Mouse (Mus musculus): ENCODE data around the gene Ubtf. TPM values are rescaled to one million over a fixed set of nuclear protein-coding genes. Genes with fewer than 3 reads are reported as not detected.

Ubtf gene
- polyA plus RNA-seq, 1 experiment from 2014 or later, result 98.8 TPM

GRCm38 (mm10) chr11:102297577-102298556, 21.7 kb downstream of the Ubtf start:
- Histone ChIP-seq H3K9me3 (replicated peaks) (no peaks in the 10 kb centered on the region), H3K27ac (peak overlapping the region; percentile 98), H3K9ac (peak overlapping the region; percentile 83), H3K36me3 (peaks cover 20% of the 10 kb centered on the region), H3K4me1 (peaks cover 43% of the 10 kb centered on the region), H3K4me3 (peak overlapping the region; percentile 91), H3K27me3 (replicated peaks) (no peaks in the 10 kb centered on the region), H3K4me2 (peak overlapping the region; percentile 98)
- 17% methylated on average over 27 of the region's 27 CpGs for WGBS (ENCODE audit: insufficient replicate concordance)
- ATAC-seq, result peak; percentile 36

- peak within 1 kb of the TSS; percentile 91 for H3K4me3 ChIP-seq
- under 1% methylated on average over 85 of the region's 125 CpGs for WGBS (ENCODE audit: insufficient replicate concordance)
Measured at GRCm38 (mm10) chr11:102296491-102297472, 22.8 kb downstream of the Ubtf start, which contains the start of gene Atxn7l3. Gene Atxn7l3 (minus strand): TSS chr11:102296631.

DNA sequence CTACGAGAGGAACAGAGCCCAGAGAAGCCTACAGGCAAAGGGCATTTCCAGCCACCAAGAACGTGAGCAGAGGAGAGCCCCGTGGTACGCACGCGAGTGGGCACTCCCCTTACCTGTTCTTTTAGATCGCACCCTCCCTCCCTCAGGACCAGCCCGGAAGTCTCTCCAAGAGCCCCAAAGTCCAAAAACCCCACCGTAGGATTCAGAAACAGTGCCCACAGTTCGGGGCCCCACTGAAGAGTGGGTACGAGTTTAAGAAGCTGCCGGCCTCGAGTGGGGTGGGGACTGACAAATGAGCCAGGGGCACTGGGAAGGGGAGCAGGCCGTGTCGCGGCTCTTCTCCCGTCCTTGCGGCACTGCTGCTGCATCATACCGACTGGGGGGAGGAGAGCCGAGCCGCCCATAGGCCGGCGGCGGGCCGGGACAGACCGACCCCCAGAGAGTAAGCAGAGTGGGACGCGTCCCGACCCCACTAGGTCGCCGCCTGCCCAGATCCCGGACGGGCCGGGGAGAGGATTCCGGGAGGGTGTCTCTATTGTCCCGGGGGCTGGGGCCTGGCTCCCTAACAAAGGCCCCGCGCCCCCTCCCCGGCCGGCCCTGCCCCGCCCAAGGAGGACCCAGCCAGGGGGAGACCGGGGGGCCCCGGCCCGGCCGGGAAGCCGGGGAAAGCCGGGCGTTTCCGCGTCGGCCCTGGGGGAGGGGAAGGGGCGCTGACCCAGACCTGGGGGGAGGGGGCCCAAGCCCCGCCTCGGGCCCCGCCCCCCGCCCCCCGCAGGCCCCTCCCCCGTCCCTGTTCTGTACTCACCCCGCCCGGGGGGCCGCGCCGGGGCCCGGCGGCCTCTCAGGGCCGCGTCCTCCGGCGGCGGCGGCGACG, 23.7 kb downstream of the Ubtf start:
- no peaks in the 10 kb centered on the region for H3K9me3 ChIP-seq (replicated peaks)
- peaks cover 41% of the 10 kb centered on the region for H3K36me3 ChIP-seq
- peak overlapping the region; percentile 91 for H3K4me3 ChIP-seq
- peaks cover 48% of the 10 kb centered on the region for H3K4me1 ChIP-seq
- H3K9ac ChIP-seq, result peak overlapping the region; percentile 94
- WGBS (ENCODE audit: insufficient replicate concordance), result 1% methylated on average over 52 of the region's 73 CpGs
- H3K27me3 ChIP-seq (replicated peaks), result no peaks in the 10 kb centered on the region
- H3K4me2 ChIP-seq, result peak overlapping the region; percentile 98
- ATAC-seq, result no peak
- peak overlapping the region; percentile 98 for H3K27ac ChIP-seq

More at GRCm38 (mm10) chr11:102296491-102297472, 22.8 kb downstream of the Ubtf start, which contains the start of gene Atxn7l3:
- H3K9me3 ChIP-seq (replicated peaks), result no peaks in the 10 kb centered on the region
- peak within 1 kb of the TSS; percentile 98 for H3K4me2 ChIP-seq
- peak within 1 kb of the TSS; percentile 98 for H3K27ac ChIP-seq
- H3K4me1 ChIP-seq, result peaks cover 43% of the 10 kb centered on the region
- peak within 1 kb of the TSS; percentile 94 for H3K9ac ChIP-seq
- H3K36me3 ChIP-seq, result peaks cover 31% of the 10 kb centered on the region
- H3K27me3 ChIP-seq (replicated peaks), result no peaks in the 10 kb centered on the region
- ATAC-seq, result peak; percentile 92

- Histone ChIP-seq H3K27ac (peak overlapping the region; percentile 98), H3K4me1 (peaks cover 56% of the 10 kb centered on the region), H3K27me3 (replicated peaks) (no peaks in the 10 kb centered on the region), H3K9ac (peak overlapping the region; percentile 94), H3K4me2 (peak overlapping the region; percentile 98), H3K9me3 (replicated peaks) (no peaks in the 10 kb centered on the region), H3K4me3 (peak overlapping the region; percentile 91), H3K36me3 (peaks cover 49% of the 10 kb centered on the region)
- 73% methylated on average over 12 of the region's 12 CpGs for WGBS (ENCODE audit: insufficient replicate concordance)
- ATAC-seq, result no peak
Measured at GRCm38 (mm10) chr11:102294887-102295597, 24.5 kb downstream of the Ubtf start.

DNA sequence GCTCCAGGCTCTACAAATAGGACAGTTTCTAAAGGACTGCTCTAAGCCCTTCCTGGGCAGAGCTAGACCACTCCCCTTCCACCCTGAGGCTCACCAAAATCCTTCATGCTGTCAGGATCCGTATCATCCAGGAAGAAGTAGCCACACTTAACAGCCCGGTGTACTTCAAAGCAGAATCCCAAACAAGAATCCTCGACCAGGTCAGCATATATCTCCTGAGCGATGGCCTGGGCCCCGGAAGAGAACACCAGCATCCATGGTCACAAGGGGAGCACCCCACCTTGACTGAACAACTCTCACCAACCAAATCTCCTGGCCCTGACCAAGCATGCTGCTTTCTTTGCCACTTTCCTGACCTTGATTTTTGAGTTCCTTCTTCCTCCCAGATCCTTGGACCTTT, 25.1 kb downstream of the Ubtf start:
- Histone ChIP-seq H3K4me1 (peaks cover 51% of the 10 kb centered on the region), H3K4me3 (peak overlapping the region; percentile 91; the same call in 1 of the 2 replicates), H3K9ac (peak overlapping the region; percentile 94; the same call in 1 of the 2 replicates), H3K27ac (peak overlapping the region; percentile 98), H3K36me3 (peaks cover 55% of the 10 kb centered on the region), H3K27me3 (replicated peaks) (no peaks in the 10 kb centered on the region), H3K4me2 (peak overlapping the region; percentile 98), H3K9me3 (replicated peaks) (no peaks in the 10 kb centered on the region)
- 74% methylated on average over 5 of the region's 5 CpGs for WGBS (ENCODE audit: insufficient replicate concordance)
- no peak for ATAC-seq

GRCm38 (mm10) chr11:102293971-102294370, 25.6 kb downstream of the Ubtf start:
- Histone ChIP-seq H3K4me3 (no peak overlapping the region), H3K4me2 (no peak overlapping the region), H3K27me3 (replicated peaks) (no peaks in the 10 kb centered on the region), H3K4me1 (peaks cover 52% of the 10 kb centered on the region), H3K27ac (no peak overlapping the region), H3K9me3 (replicated peaks) (no peaks in the 10 kb centered on the region), H3K36me3 (peaks cover 59% of the 10 kb centered on the region), H3K9ac (no peak overlapping the region)
- ATAC-seq, result no peak
- 92% methylated on average over 13 of the region's 13 CpGs for WGBS (ENCODE audit: insufficient replicate concordance)

DNA sequence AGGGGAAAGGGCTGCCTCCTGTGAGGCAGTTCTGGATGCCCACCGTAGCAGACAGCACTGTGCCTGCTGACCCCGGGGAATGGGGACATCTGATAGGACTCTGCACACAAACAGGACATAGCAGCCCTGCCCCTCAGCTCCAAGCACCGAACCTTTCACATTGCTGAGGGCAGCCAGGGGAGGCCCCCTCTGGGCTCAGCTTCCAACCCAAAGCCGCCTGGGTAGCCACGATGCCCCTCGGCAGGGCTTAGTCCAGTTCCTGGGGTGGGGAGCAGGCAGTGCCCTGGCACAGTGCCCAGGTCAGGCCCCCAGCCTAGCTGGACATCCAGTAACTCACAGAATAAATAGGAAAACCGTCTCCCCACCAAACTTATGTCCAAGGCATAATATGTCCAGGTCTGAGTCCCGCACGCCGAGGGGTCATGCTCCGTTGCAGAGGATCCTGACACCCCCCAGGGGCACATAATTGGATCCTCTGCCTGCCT, 28.4 kb downstream of the Ubtf start:
- Histone ChIP-seq H3K4me2 (no peak overlapping the region), H3K27me3 (replicated peaks) (no peaks in the 10 kb centered on the region), H3K9me3 (replicated peaks) (no peaks in the 10 kb centered on the region), H3K36me3 (peaks cover 79% of the 10 kb centered on the region), H3K4me1 (peaks cover 63% of the 10 kb centered on the region), H3K27ac (peak overlapping the region; percentile 2; the same call in 1 of the 2 replicates), H3K9ac (no peak overlapping the region), H3K4me3 (no peak overlapping the region)
- 85% methylated on average over 11 of the region's 11 CpGs for WGBS (ENCODE audit: insufficient replicate concordance)
- no peak for ATAC-seq

DNA sequence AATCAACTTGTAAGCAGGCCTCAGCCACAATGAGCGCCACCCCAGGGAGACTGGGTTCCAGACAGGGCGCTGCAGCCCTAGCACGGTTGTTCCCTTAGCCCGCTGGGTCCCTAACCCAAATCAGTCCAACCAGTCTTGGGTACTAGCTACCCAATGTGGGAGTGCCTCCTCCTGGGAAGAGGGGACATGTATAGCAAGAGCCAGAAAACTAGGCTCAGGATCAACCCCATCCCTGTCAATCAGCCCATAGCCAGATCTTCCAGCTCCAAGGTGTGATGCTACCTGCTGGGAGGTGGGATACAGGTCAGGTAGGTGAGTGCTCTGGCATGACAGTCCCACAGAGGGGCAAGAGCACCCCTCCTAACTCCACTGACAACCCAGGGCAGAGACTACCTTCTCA, 29.4 kb downstream of the Ubtf start:
- peaks cover 61% of the 10 kb centered on the region for H3K4me1 ChIP-seq
- H3K4me2 ChIP-seq, result no peak overlapping the region
- no peak overlapping the region for H3K4me3 ChIP-seq
- peaks cover 79% of the 10 kb centered on the region for H3K36me3 ChIP-seq
- no peaks in the 10 kb centered on the region for H3K27me3 ChIP-seq (replicated peaks)
- 83% methylated on average over 4 of the region's 4 CpGs for WGBS (ENCODE audit: insufficient replicate concordance)
- H3K9ac ChIP-seq, result peak overlapping the region; percentile 6; the same call in 1 of the 2 replicates
- no peaks in the 10 kb centered on the region for H3K9me3 ChIP-seq (replicated peaks)
- no peak for ATAC-seq
- H3K27ac ChIP-seq, result peak overlapping the region; percentile 16; the same call in 1 of the 2 replicates

- H3K36me3 ChIP-seq, result peaks cover 76% of the 10 kb centered on the region
- no peak overlapping the region for H3K9ac ChIP-seq
- H3K4me3 ChIP-seq, result no peak overlapping the region
- H3K4me2 ChIP-seq, result no peak overlapping the region
- H3K4me1 ChIP-seq, result peaks cover 55% of the 10 kb centered on the region
- H3K9me3 ChIP-seq (replicated peaks), result no peaks in the 10 kb centered on the region
- ATAC-seq, result no peak
- H3K27me3 ChIP-seq (replicated peaks), result no peaks in the 10 kb centered on the region
- 60% methylated on average over 6 of the region's 6 CpGs for WGBS (ENCODE audit: insufficient replicate concordance)
- H3K27ac ChIP-seq, result peak overlapping the region; percentile 22; the same call in 1 of the 2 replicates
Measured at GRCm38 (mm10) chr11:102289511-102290100, 29.9 kb downstream of the Ubtf start.

GRCm38 (mm10) chr11:102288913-102289312, 30.6 kb downstream of the Ubtf start:
- Histone ChIP-seq H3K4me3 (no peak overlapping the region), H3K36me3 (peaks cover 69% of the 10 kb centered on the region), H3K4me1 (peaks cover 54% of the 10 kb centered on the region), H3K9me3 (replicated peaks) (no peaks in the 10 kb centered on the region), H3K27ac (peak overlapping the region; percentile 67), H3K9ac (no peak overlapping the region), H3K4me2 (no peak overlapping the region), H3K27me3 (replicated peaks) (no peaks in the 10 kb centered on the region)
- WGBS (ENCODE audit: insufficient replicate concordance), result 79% methylated on average over 2 of the region's 2 CpGs
- no peak for ATAC-seq
